Mouse (Mus musculus): ENCODE measurements around the gene Nfyc. TPM values are rescaled to one million over a fixed set of nuclear protein-coding genes. Genes with fewer than 3 reads are reported as not detected.
A peak's percentile ranks its signal among the peaks of the same experiment; 100 is the strongest.

Gene Nfyc
- total and polyA plus RNA-seq, 2 experiments from 2014 or later, result 91.1 to 174 TPM

- no peaks in the 10 kb centered on the region for H3K9me3 ChIP-seq (replicated peaks; ENCODE audit: control insufficient read depth, low read length)
- peak; percentile 47 for DNase-seq (ENCODE audit: low spot score)
- peak overlapping the region; percentile 30 for H3K9ac ChIP-seq (replicated peaks; ENCODE audit: low read depth, low read length)
- H3K4me1 ChIP-seq (ENCODE audit: control insufficient read depth, insufficient read depth), result peaks cover 20% of the 10 kb centered on the region
- ATAC-seq (ENCODE audit: insufficient read depth, low read depth), result peak; percentile 79
- TF ChIP-seq CTCF (IDR thresholded peaks at IDR 0.05; ENCODE audit: low read depth), result no peak
- TF ChIP-seq EP300 (IDR thresholded peaks at IDR 0.05; ENCODE audit: low read depth), result no peak
- under 1% methylated on average over 40 of the region's 40 CpGs for WGBS
- H3K36me3 ChIP-seq (replicated peaks; ENCODE audit: control insufficient read depth, insufficient read depth, low read length), result no peaks in the 10 kb centered on the region
- H3K27me3 ChIP-seq (ENCODE audit: control insufficient read depth, insufficient read depth, low read length), result peaks cover 21% of the 10 kb centered on the region
- peak overlapping the region; percentile 47 for H3K4me3 ChIP-seq (ENCODE audit: low read depth, low read length)
- H3K4me2 ChIP-seq (ENCODE audit: low read depth, low read length), result peak overlapping the region; percentile 66
- no peak overlapping the region for H3K27ac ChIP-seq (ENCODE audit: low read depth)
Observed at GRCm38 (mm10) chr4:120731030-120731644, 100.2 kb downstream of the Nfyc start.

DNA sequence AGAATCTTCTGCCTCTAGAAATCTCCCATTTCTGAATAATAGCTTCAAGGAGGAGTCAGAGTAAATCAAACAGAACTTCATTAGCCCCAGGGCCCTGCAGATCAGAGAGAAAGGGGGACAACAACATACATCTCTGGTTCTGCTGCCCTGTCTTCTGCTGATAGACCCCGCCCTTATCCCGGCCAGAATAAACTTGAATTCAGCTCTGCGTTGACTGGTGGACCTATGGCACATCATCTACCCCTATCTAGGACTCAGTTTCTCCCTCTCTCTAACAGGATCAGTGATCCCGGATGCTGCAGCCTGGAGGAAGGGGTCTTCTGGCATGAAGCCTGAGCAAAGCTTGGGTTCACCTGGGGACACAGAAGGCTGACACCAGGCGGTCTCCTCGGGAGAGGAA, 100.8 kb downstream of the Nfyc start:
- peak overlapping the region; percentile 47 for H3K4me3 ChIP-seq (ENCODE audit: low read depth, low read length)
- peak overlapping the region; percentile 30; the same call in 1 of the 2 replicates for H3K9ac ChIP-seq (replicated peaks; ENCODE audit: low read depth, low read length)
- TF ChIP-seq EP300 (IDR thresholded peaks at IDR 0.05; ENCODE audit: low read depth) (no peak), CTCF (IDR thresholded peaks at IDR 0.05; ENCODE audit: low read depth) (no peak)
- H3K4me1 ChIP-seq (ENCODE audit: control insufficient read depth, insufficient read depth), result peaks cover 25% of the 10 kb centered on the region
- DNase-seq (ENCODE audit: low spot score) (no peak), ATAC-seq (ENCODE audit: insufficient read depth, low read depth) (no peak)
- H3K27ac ChIP-seq (ENCODE audit: low read depth), result no peak overlapping the region
- no peaks in the 10 kb centered on the region for H3K9me3 ChIP-seq (replicated peaks; ENCODE audit: control insufficient read depth, low read length)
- no peaks in the 10 kb centered on the region for H3K36me3 ChIP-seq (replicated peaks; ENCODE audit: control insufficient read depth, insufficient read depth, low read length)
- H3K27me3 ChIP-seq (ENCODE audit: control insufficient read depth, insufficient read depth, low read length), result peaks cover 21% of the 10 kb centered on the region
- 31% methylated on average over 6 of the region's 6 CpGs for WGBS
- peak overlapping the region; percentile 66 for H3K4me2 ChIP-seq (ENCODE audit: low read depth, low read length)

- 38% methylated on average over 6 of the region's 6 CpGs for WGBS
- H3K9ac ChIP-seq (replicated peaks; ENCODE audit: low read depth, low read length), result no peak overlapping the region
- peaks cover 30% of the 10 kb centered on the region for H3K4me1 ChIP-seq (ENCODE audit: control insufficient read depth, insufficient read depth)
Observed at GRCm38 (mm10) chr4:120730146-120730545, 101.2 kb downstream of the Nfyc start.

GRCm38 (mm10) chr4:120729441-120729840, 101.9 kb downstream of the Nfyc start:
- H3K36me3 ChIP-seq (replicated peaks; ENCODE audit: control insufficient read depth, insufficient read depth, low read length), result no peaks in the 10 kb centered on the region
- H3K27me3 ChIP-seq (ENCODE audit: control insufficient read depth, insufficient read depth, low read length), result peaks cover 18% of the 10 kb centered on the region
- H3K4me3 ChIP-seq (ENCODE audit: low read depth, low read length), result no peak overlapping the region
- peaks cover 32% of the 10 kb centered on the region for H3K4me1 ChIP-seq (ENCODE audit: control insufficient read depth, insufficient read depth)
- H3K4me2 ChIP-seq (ENCODE audit: low read depth, low read length), result no peak overlapping the region
- no peaks in the 10 kb centered on the region for H3K9me3 ChIP-seq (replicated peaks; ENCODE audit: control insufficient read depth, low read length)
- ATAC-seq (ENCODE audit: insufficient read depth, low read depth) (no peak), DNase-seq (ENCODE audit: low spot score) (no peak)
- WGBS, result 58% methylated on average over 6 of the region's 6 CpGs
- TF ChIP-seq CTCF (IDR thresholded peaks at IDR 0.05; ENCODE audit: low read depth) (no peak), EP300 (IDR thresholded peaks at IDR 0.05; ENCODE audit: low read depth) (no peak)
- no peak overlapping the region for H3K9ac ChIP-seq (replicated peaks; ENCODE audit: low read depth, low read length)
- no peak overlapping the region for H3K27ac ChIP-seq (ENCODE audit: low read depth)

More at GRCm38 (mm10) chr4:120730146-120730545, 101.2 kb downstream of the Nfyc start:
- H3K36me3 ChIP-seq (replicated peaks; ENCODE audit: control insufficient read depth, insufficient read depth, low read length), result no peaks in the 10 kb centered on the region
- DNase-seq (ENCODE audit: low spot score) (peak; percentile 42), ATAC-seq (ENCODE audit: insufficient read depth, low read depth) (no peak)
- no peak for TF ChIP-seq EP300 (IDR thresholded peaks at IDR 0.05; ENCODE audit: low read depth)
- TF ChIP-seq CTCF (IDR thresholded peaks at IDR 0.05; ENCODE audit: low read depth), result no peak
- H3K27me3 ChIP-seq (ENCODE audit: control insufficient read depth, insufficient read depth, low read length), result peaks cover 21% of the 10 kb centered on the region
- H3K4me2 ChIP-seq (ENCODE audit: low read depth, low read length), result no peak overlapping the region
- no peaks in the 10 kb centered on the region for H3K9me3 ChIP-seq (replicated peaks; ENCODE audit: control insufficient read depth, low read length)
- no peak overlapping the region for H3K27ac ChIP-seq (ENCODE audit: low read depth)
- no peak overlapping the region for H3K4me3 ChIP-seq (ENCODE audit: low read depth, low read length)

DNA sequence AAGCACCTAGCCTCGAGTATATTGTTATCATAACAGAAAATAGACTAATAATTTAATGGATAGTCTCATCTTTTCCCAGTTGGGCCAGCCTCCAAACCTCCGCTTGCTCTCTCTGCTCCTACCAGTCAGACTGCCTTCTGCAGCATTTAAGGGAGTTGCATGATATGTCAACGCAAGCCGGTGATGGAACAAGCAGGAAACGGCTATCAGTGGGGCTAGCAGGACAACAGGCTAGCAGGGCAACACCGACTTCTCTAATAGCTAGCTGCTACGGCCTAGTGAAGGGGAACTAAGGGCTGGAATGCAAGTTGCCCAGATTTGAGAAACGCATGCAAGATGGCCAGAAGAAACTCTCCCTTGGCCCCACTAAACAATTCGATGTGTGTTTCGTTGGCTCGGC, 103.5 kb downstream of the Nfyc start:
- no peak for ATAC-seq (ENCODE audit: insufficient read depth, low read depth)
- no peaks in the 10 kb centered on the region for H3K9me3 ChIP-seq (replicated peaks; ENCODE audit: control insufficient read depth, low read length)
- H3K9ac ChIP-seq (replicated peaks; ENCODE audit: low read depth, low read length), result no peak overlapping the region
- TF ChIP-seq EP300 (IDR thresholded peaks at IDR 0.05; ENCODE audit: low read depth) (no peak), CTCF (IDR thresholded peaks at IDR 0.05; ENCODE audit: low read depth) (no peak)
- no peaks in the 10 kb centered on the region for H3K36me3 ChIP-seq (replicated peaks; ENCODE audit: control insufficient read depth, insufficient read depth, low read length)
- no peak overlapping the region for H3K27ac ChIP-seq (ENCODE audit: low read depth)
- H3K27me3 ChIP-seq (ENCODE audit: control insufficient read depth, insufficient read depth, low read length), result peaks cover 12% of the 10 kb centered on the region
- WGBS, result 45% methylated on average over 11 of the region's 11 CpGs
- H3K4me2 ChIP-seq (ENCODE audit: low read depth, low read length), result no peak overlapping the region
- peaks cover 32% of the 10 kb centered on the region for H3K4me1 ChIP-seq (ENCODE audit: control insufficient read depth, insufficient read depth)
- no peak overlapping the region for H3K4me3 ChIP-seq (ENCODE audit: low read depth, low read length)
- no peak for DNase-seq (ENCODE audit: low spot score)

- Histone ChIP-seq H3K27me3 (ENCODE audit: control insufficient read depth, insufficient read depth, low read length) (no peaks in the 10 kb centered on the region), H3K4me1 (ENCODE audit: control insufficient read depth, insufficient read depth) (peaks cover 32% of the 10 kb centered on the region), H3K9ac (replicated peaks; ENCODE audit: low read depth, low read length) (no peak overlapping the region), H3K4me2 (ENCODE audit: low read depth, low read length) (0 out of 2 replicates have a peak overlapping the region, but pooled peaks have one; percentile 23), H3K27ac (ENCODE audit: low read depth) (peak overlapping the region; percentile 71), H3K9me3 (replicated peaks; ENCODE audit: control insufficient read depth, low read length) (no peaks in the 10 kb centered on the region), H3K36me3 (replicated peaks; ENCODE audit: control insufficient read depth, insufficient read depth, low read length) (no peaks in the 10 kb centered on the region), H3K4me3 (ENCODE audit: low read depth, low read length) (no peak overlapping the region)
- DNase-seq (ENCODE audit: low spot score) (peak; percentile 50), ATAC-seq (ENCODE audit: insufficient read depth, low read depth) (peak; percentile 70)
- TF ChIP-seq EP300 (IDR thresholded peaks at IDR 0.05; ENCODE audit: low read depth), result no peak
- no peak for TF ChIP-seq CTCF (IDR thresholded peaks at IDR 0.05; ENCODE audit: low read depth)
- 58% methylated on average over 4 of the region's 4 CpGs for whole genome bisulfite sequencing
Observed at GRCm38 (mm10) chr4:120726174-120726573, 105.2 kb downstream of the Nfyc start.

Measured in heart, postnatal 0 days (tissue).